Mouse (Mus musculus): ENCODE measurements around the gene Sv2b. TPM values are rescaled to one million over a fixed set of nuclear protein-coding genes. Genes with fewer than 3 reads are reported as not detected.

The Sv2b gene
- polyA plus RNA-seq, 1 experiment from 2014 or later, result 1.6 TPM

- H3K4me3 ChIP-seq, result no peak overlapping the region
- no peaks in the 10 kb centered on the region for H3K4me1 ChIP-seq
- whole genome bisulfite sequencing, result 86% methylated on average over 3 of the region's 3 CpGs
- H3K9me3 ChIP-seq (replicated peaks), result no peaks in the 10 kb centered on the region
- H3K27me3 ChIP-seq (ENCODE audit: low read depth, poor library complexity, severe bottlenecking), result no peaks in the 10 kb centered on the region
- no peaks in the 10 kb centered on the region for H3K36me3 ChIP-seq
- no peak overlapping the region for H3K27ac ChIP-seq (replicated peaks)
- no peak for DNase-seq (ENCODE audit: low spot score)
Measured at GRCm38 (mm10) chr7:75175042-75175441, 134.0 kb downstream of the Sv2b start.

DNA sequence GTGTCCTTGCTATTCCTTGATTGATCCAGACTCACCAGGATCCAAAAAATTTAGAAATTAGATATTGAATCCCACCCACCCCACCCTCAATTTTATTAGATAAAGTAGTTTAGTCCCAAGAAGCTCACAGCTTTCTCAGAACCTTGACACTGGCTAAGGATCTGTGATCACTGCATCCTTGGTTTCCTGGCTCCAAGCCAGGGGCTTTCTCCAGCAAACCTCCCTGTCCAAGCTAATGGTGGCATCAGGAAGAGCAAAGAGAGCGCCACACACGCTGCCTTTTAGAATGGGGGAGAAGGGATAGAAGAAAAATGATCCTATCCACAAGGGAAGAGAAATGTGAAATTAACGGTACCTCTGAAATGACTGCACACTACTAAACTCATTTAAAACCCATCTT lies 141.6 kb downstream of the Sv2b start:
- H3K27ac ChIP-seq (replicated peaks), result no peak overlapping the region
- no peaks in the 10 kb centered on the region for H3K4me1 ChIP-seq
- no peaks in the 10 kb centered on the region for H3K36me3 ChIP-seq
- no peaks in the 10 kb centered on the region for H3K27me3 ChIP-seq (ENCODE audit: low read depth, poor library complexity, severe bottlenecking)
- no peaks in the 10 kb centered on the region; the same call in 1 of the 2 replicates for H3K9me3 ChIP-seq (replicated peaks)
- no peak for DNase-seq (ENCODE audit: low spot score)
- H3K4me3 ChIP-seq, result no peak overlapping the region
- WGBS, result 89% methylated on average over 3 of the region's 3 CpGs

DNA sequence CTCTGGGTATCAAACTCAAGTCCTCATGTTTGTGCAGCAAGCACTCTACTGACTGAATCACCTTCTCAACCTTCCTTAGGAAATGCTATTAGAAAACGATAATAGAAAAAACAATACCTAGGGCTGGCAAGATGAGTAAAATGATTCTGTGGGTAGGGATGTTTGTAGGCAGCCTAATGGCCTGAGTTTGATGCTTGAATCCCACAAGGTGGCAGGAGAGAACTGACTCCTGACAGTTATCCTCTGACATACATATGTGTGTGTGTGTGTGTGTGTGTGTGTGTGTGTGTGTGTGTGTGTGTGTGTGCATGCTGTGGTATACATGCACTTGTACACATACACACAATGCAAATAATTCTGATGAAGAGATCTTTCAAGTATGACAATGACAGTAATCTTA lies 161.9 kb downstream of the Sv2b start:
- Histone ChIP-seq H3K9me3 (replicated peaks) (no peaks in the 10 kb centered on the region), H3K4me3 (no peak overlapping the region), H3K4me1 (peaks cover 8% of the 10 kb centered on the region), H3K27me3 (ENCODE audit: low read depth, poor library complexity, severe bottlenecking) (peaks cover 15% of the 10 kb centered on the region), H3K27ac (replicated peaks) (no peak overlapping the region), H3K36me3 (no peaks in the 10 kb centered on the region)
- 82% methylated on average over 1 of the region's 1 CpGs for WGBS
- DNase-seq (ENCODE audit: low spot score), result no peak

GRCm38 (mm10) chr7:75142800-75143199 lies 166.3 kb downstream of the Sv2b start:
- H3K4me3 ChIP-seq, result no peak overlapping the region
- 34% methylated on average over 2 of the region's 2 CpGs for WGBS
- peak overlapping the region; percentile 70; the same call in 1 of the 2 replicates for H3K27ac ChIP-seq (replicated peaks)
- peaks cover 20% of the 10 kb centered on the region for H3K4me1 ChIP-seq
- H3K27me3 ChIP-seq (ENCODE audit: low read depth, poor library complexity, severe bottlenecking), result peaks cover 32% of the 10 kb centered on the region
- no peaks in the 10 kb centered on the region for H3K36me3 ChIP-seq
- no peaks in the 10 kb centered on the region for H3K9me3 ChIP-seq (replicated peaks)
- no peak for DNase-seq (ENCODE audit: low spot score)

DNA sequence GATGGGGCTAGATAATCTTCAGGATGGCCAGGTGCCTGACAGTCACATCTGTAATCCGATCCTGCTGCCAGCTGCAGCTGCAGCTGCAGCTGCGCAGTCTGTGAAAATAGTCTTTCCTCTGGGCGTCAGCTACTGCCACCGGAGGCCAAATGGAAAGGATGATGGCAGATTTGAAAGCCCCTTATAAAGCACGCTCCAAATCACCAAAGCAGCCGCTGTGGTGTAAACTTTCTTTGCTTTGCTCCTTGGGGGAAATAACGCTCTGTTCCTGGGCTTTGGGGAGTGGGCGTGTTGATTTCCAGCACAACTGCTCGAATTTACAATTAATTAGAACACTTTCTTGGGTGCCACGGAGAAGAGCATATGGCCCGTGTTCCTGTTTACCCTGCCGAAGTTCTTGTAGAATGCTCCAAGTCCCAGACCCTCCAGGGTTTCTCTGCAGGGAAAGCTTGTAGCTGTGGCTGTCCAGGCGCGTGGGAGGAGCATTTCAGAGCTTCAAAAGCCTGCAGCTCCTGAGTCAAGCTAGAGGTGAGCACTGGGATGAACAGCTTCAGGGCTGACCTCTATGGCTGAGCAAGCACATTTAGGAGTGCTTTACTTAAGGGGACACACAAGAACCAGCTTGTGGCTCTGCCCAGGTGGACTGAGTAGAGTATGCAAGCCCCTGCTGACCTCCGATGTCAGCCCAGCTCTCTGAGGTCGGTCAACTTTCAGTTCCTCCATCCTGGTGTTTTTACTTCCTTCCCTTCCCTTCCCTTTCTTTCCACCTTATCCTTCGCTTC lies 167.0 kb downstream of the Sv2b start:
- WGBS, result 9% methylated on average over 17 of the region's 17 CpGs
- peak overlapping the region; percentile 70 for H3K27ac ChIP-seq (replicated peaks)
- DNase-seq (ENCODE audit: low spot score), result peak; percentile 50
- H3K4me1 ChIP-seq, result peaks cover 20% of the 10 kb centered on the region
- H3K27me3 ChIP-seq (ENCODE audit: low read depth, poor library complexity, severe bottlenecking), result peaks cover 32% of the 10 kb centered on the region
- no peaks in the 10 kb centered on the region for H3K9me3 ChIP-seq (replicated peaks)
- peak overlapping the region; percentile 48 for H3K4me3 ChIP-seq
- H3K36me3 ChIP-seq, result no peaks in the 10 kb centered on the region

DNA sequence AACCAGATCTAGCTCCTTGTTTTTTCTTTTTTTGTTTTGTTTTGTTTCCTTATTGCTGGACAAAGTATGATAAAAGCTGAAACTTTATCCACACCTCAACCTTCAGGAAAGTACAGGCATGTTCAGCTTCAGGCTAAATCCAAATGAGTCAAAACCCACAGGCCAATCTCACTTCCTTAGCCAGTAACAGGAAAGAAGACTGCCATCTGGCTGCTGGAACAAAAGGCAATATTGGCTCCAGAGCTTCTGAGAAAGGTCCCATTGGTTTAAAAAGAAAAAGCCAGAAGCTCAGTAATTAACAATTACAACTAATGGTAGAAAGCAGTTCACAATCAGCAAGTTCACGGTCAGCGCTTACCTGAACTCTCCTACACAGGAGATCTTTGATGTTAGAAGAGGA lies 169.8 kb downstream of the Sv2b start:
- no peak for DNase-seq (ENCODE audit: low spot score)
- Histone ChIP-seq H3K9me3 (replicated peaks) (no peaks in the 10 kb centered on the region), H3K4me1 (peaks cover 20% of the 10 kb centered on the region), H3K27me3 (ENCODE audit: low read depth, poor library complexity, severe bottlenecking) (peaks cover 32% of the 10 kb centered on the region), H3K27ac (replicated peaks) (no peak overlapping the region), H3K36me3 (no peaks in the 10 kb centered on the region), H3K4me3 (no peak overlapping the region)
- 87% methylated on average over 2 of the region's 2 CpGs for WGBS

- Histone ChIP-seq H3K36me3 (no peaks in the 10 kb centered on the region), H3K4me1 (0 out of 2 replicates have a peak, but pooled peaks cover 3% of the 10 kb centered on the region), H3K4me3 (no peak overlapping the region), H3K27me3 (ENCODE audit: low read depth, poor library complexity, severe bottlenecking) (peaks cover 7% of the 10 kb centered on the region; the same call in 1 of the 2 replicates), H3K9me3 (replicated peaks) (no peaks in the 10 kb centered on the region), H3K27ac (replicated peaks) (no peak overlapping the region)
- peak; percentile 33 for DNase-seq (ENCODE audit: low spot score)
- 33% methylated on average over 15 of the region's 15 CpGs for WGBS
Measured at GRCm38 (mm10) chr7:75134710-75135617, 174.1 kb downstream of the Sv2b start.

- WGBS, result 86% methylated on average over 4 of the region's 4 CpGs
- Histone ChIP-seq H3K36me3 (no peaks in the 10 kb centered on the region), H3K4me1 (peaks cover 5% of the 10 kb centered on the region), H3K27ac (replicated peaks) (no peak overlapping the region), H3K4me3 (no peak overlapping the region), H3K9me3 (replicated peaks) (no peaks in the 10 kb centered on the region), H3K27me3 (ENCODE audit: low read depth, poor library complexity, severe bottlenecking) (no peaks in the 10 kb centered on the region)
- no peak for DNase-seq (ENCODE audit: low spot score)
Measured at GRCm38 (mm10) chr7:75128036-75128435, 181.0 kb downstream of the Sv2b start.

GRCm38 (mm10) chr7:75124067-75124466 lies 185.0 kb downstream of the Sv2b start:
- WGBS, result 90% methylated on average over 5 of the region's 5 CpGs
- H3K36me3 ChIP-seq, result no peaks in the 10 kb centered on the region
- H3K4me1 ChIP-seq, result peaks cover 5% of the 10 kb centered on the region
- no peak overlapping the region for H3K4me3 ChIP-seq
- no peak for DNase-seq (ENCODE audit: low spot score)
- no peak overlapping the region for H3K27ac ChIP-seq (replicated peaks)
- no peaks in the 10 kb centered on the region for H3K27me3 ChIP-seq (ENCODE audit: low read depth, poor library complexity, severe bottlenecking)
- H3K9me3 ChIP-seq (replicated peaks), result no peaks in the 10 kb centered on the region

DNA sequence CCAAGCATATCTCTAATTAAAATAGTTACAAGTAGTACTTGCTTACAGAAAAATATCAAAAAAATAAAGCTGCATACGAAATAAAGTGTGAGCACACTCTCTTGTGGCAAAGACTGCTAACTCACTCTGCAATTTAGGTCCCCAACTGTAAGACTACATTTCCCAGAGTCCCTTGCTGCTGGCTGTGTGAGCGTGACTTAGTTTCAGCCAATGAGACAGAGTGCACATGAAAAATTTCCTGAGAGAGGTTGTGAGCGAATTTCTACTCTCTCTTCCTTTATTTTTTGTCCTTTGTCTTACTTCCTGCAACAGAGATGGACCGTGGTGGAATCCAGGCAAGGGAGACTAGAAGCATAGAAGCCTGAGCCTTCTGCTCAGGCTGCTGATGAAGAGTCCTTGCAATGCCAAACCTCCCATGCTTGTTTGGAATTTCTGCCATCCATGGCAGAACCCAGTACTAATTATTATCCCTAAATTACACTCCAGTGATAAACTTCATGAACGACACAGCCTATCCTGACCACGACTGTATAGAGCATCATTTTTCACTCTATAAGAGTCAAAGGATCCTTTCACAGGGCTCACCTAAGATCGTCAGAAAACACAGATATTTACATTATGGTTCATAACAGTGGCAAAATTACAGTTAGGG lies 190.9 kb downstream of the Sv2b start:
- Histone ChIP-seq H3K27ac (replicated peaks) (peak overlapping the region; percentile 68), H3K36me3 (no peaks in the 10 kb centered on the region), H3K9me3 (replicated peaks) (no peaks in the 10 kb centered on the region), H3K4me3 (peak overlapping the region; percentile 40), H3K27me3 (ENCODE audit: low read depth, poor library complexity, severe bottlenecking) (no peaks in the 10 kb centered on the region), H3K4me1 (no peaks in the 10 kb centered on the region; the same call in 1 of the 2 replicates)
- WGBS, result 52% methylated on average over 7 of the region's 7 CpGs
- DNase-seq (ENCODE audit: low spot score), result no peak

DNA sequence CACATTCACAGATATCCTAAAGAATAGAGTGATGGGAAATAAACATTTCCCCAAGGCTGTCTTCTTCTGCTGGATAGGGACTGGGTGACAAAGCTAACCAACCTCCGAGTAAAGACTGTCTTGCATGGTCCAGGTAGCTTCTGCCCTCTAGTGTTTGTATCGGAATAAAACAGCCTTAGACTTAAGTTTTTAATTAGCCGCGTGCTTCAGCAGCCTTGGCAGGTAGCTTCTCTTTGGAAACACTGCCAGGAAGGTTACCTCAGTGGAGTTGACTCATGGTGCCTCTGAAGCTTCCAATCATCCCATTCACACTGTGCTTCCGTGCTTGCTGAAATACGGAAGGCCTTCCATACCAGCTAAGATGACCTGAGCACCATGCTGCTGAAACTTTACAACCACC lies 198.4 kb downstream of the Sv2b start:
- no peak overlapping the region for H3K27ac ChIP-seq (replicated peaks)
- H3K4me3 ChIP-seq, result no peak overlapping the region
- no peaks in the 10 kb centered on the region for H3K4me1 ChIP-seq
- WGBS, result 14% methylated on average over 6 of the region's 6 CpGs
- no peaks in the 10 kb centered on the region for H3K9me3 ChIP-seq (replicated peaks)
- no peaks in the 10 kb centered on the region for H3K27me3 ChIP-seq (ENCODE audit: low read depth, poor library complexity, severe bottlenecking)
- no peak for DNase-seq (ENCODE audit: low spot score)
- no peaks in the 10 kb centered on the region for H3K36me3 ChIP-seq

- no peaks in the 10 kb centered on the region for H3K9me3 ChIP-seq (replicated peaks)
- H3K36me3 ChIP-seq, result no peaks in the 10 kb centered on the region
- H3K4me3 ChIP-seq, result no peak overlapping the region
- no peak overlapping the region for H3K27ac ChIP-seq (replicated peaks)
- H3K27me3 ChIP-seq (ENCODE audit: low read depth, poor library complexity, severe bottlenecking), result no peaks in the 10 kb centered on the region
- DNase-seq (ENCODE audit: low spot score), result peak; percentile 33
- no peaks in the 10 kb centered on the region for H3K4me1 ChIP-seq
Measured at GRCm38 (mm10) chr7:75107441-75107840, 201.6 kb downstream of the Sv2b start.

Measured in midbrain, embryonic 10.5 days (tissue).